Mouse (Mus musculus) layer of hippocampus, adult 9-11 months (tissue): ENCODE measurements around the gene 9130230L23Rik.
"Not testable (repeated sequence)": the region's sequence is repeated elsewhere in the genome, so short reads cannot be mapped to it uniquely, and the experiment has no call there.

ENCODE experiments used
- DNase-seq: peaks from one replicate; pipeline ENCODE4 v3.0.0; 2022

9130230L23Rik gene

DNA sequence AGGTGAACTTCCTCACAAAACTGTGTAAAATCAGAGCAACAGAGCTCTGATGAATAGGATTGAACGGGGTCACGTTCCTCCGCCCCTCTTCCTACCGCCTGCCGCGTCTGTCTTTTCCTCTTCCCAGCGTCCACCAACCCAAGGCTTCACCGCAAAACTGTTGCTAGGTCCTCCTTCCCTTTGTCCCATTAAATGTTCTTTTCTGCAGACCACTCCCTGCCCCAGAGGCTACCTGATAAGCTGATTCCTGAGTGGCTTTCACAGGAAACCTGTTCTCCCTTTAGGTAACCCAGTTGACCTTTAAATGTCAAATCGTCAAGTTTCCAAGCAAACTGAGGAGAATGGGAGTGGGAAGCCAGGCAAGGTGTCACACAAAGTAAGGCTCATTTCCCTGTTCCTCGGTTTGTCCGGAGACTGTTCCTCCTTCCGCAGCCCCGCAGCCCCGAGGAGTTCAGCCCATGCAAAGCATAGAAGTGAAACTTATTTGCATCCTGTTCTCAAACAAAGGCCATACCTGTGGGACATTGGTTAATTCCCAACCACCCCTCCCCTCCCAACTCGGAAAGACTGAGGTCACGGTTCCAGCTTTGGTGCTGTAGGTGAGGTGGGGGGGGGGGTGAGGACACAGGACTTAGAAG, 1.1 kb upstream of the 9130230L23Rik start:
- no peak for DNase-seq

GRCm38 (mm10) chr5:66001232-66001631, 2.9 kb downstream of the 9130230L23Rik start:
- no peak for DNase-seq

DNA sequence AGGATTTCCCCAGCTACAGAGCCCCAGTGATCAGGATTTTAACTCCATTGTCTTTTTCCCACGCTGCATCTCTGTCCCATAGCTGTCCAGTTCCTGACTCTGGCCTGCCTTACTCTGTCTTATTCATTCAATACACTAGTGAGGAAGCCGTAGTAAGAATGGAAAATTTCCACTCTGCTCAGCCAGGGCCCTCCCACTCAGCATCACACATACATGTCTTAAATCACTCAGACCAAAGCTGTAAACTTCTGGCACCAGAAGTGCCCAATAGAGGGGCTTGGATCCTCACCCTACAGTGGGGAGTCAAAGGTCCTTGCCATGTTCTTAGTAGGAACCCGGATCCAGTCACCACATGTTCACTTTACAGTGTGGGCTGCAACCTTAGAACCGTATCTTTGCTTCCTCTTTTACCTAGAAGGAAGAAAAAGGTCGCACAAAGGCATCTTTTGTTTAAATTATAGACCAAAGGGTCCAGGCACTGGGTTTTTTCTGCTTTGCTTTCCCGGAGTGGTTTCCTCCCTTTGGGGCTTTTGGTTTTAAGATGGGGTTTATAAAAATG, 3.4 kb downstream of the 9130230L23Rik start:
- DNase-seq, result no peak

DNA sequence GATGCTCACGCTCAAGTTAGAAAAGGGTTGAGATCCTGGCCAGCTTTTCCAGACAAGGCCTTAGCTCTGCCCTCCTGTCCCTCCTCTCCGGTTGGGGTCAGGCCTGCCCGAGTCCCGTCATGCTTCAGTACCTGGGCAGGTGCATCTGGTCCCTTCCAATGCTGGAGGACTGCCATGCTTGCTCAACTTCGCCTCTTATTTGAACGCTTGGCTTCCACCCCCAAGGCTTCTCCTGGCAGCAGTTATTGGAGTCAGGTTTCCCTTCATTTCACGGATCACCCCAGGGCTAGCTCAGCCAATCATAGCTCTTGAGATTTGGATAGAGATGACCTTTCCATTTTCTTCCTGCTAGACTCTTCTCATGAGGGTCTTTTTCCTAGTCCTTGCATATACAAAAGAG, 4.0 kb downstream of the 9130230L23Rik start:
- DNase-seq, result no peak

GRCm38 (mm10) chr5:65999106-65999505, 5.0 kb downstream of the 9130230L23Rik start:
- no peak for DNase-seq

DNA sequence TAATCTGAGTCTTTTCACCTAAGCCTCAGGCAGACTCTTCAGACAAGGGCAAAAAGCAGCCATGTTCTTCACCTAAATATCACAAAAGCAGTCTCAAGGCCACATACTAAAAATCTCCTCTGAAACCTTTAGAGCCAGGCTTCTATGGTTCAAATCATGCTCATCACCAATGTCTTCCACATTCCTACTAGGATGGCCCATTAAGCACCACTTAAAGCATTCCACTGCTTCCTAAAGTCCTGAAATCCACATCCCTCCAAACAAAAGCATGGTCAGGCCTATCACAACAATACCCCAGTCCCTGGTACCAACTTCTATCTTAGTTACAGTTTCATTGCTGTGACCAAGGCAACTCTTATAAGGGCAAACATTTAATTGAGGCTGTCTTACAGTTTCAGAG, 6.3 kb downstream of the 9130230L23Rik start:
- no peak for DNase-seq

- DNase-seq, result no peak
These were observed 9.4 kb downstream of the 9130230L23Rik start for GRCm38 (mm10) chr5:65994643-65995042.

GRCm38 (mm10) chr5:65991191-65991590, 12.9 kb downstream of the 9130230L23Rik start:
- no peak for DNase-seq

GRCm38 (mm10) chr5:65987004-65987403, 17.1 kb downstream of the 9130230L23Rik start:
- not testable (repeated sequence) for DNase-seq

DNA sequence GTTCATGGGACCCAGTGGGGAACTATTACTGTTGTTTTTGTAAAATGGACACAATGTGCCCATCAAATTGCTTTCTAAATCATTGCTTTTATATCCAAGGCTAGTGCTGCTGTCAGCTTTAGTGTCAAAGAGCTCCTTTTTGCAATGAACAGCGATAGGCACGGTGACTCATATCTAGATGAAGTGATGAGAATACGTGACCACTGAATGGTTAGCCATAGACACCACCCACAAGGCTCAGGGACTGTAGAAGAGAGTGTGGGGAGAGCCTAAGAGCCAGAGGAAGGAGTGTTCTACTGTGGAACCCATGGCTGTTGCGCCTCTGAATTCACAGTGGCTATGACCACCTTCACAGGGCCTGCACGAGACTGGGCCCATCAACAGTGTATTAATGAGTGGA, 17.7 kb downstream of the 9130230L23Rik start:
- no peak for DNase-seq

GRCm38 (mm10) chr5:65975731-65976130, 28.4 kb downstream of the 9130230L23Rik start:
- DNase-seq, result no peak

DNA sequence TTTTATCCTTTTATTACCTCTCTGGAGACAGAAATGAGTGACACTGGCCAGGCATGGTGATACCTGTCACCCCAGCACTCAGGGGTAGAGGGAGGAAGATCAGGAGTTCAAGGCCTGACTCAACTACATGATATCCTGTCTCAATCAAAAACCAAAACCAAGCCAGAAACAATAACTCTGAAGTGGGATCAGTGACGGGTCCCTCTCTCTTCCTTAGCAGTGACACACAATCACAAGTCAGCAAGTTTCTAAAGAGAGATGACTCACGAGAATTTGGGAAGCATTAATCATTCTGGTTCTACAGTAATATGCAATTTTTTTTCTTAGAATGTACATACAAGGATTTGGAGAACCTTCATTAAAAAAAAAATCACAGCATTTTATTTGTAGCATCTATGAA, 30.9 kb downstream of the 9130230L23Rik start:
- no peak for DNase-seq

GRCm38 (mm10) chr5:65968004-65968403, 36.1 kb downstream of the 9130230L23Rik start:
- DNase-seq, result no peak

DNA sequence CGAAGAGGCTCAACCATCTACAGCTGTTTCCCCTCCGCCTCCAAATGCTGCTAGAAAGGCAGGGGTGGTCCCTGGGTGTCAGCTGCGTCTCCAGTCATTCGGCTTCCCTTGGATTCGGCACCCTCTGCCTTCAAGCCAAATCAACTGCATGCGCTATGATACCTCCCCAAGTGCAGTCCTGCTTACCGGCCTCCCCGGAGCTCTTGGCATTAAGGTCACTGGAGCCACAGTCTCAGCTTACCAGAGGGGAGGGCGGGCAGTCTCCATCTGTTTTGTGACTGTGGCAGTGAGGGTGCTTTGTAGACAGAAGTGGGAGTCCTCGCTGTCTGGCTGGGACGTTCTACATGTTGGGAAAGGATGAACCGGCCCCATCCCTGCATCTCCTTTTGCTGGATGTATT, 37.0 kb downstream of the 9130230L23Rik start:
- DNase-seq, result no peak

DNA sequence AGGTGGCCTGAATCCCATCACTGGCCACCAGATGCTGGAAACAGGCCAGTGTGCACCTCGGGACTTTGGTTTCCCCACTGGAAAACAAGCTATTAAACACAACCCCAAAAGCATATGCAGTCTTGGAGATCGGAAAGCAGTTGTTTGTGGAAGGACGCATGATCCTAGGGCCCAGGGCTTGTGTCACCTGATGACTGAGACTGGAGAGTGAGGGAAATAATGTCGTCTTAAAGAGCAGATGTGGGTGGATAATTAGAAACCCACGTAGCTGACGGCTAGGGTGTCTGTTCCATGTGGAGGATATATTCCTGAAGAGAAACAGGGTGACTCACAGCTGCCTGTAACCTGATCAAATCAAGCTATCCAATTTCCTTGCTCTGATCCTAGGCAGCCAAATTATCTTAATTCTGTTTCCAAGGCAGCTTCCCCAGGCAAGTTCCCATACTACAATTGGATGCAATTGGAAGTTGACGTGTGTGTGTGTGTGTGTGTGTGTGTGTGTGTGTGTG, 38.3 kb downstream of the 9130230L23Rik start:
- DNase-seq, result no peak

- no peak for DNase-seq
These were observed 40.8 kb downstream of the 9130230L23Rik start for GRCm38 (mm10) chr5:65963291-65963690.

- no peak for DNase-seq
These were observed 43.5 kb downstream of the 9130230L23Rik start for GRCm38 (mm10) chr5:65960597-65960950.

GRCm38 (mm10) chr5:65959893-65960596, 44.0 kb downstream of the 9130230L23Rik start:
- DNase-seq, result no peak

DNA sequence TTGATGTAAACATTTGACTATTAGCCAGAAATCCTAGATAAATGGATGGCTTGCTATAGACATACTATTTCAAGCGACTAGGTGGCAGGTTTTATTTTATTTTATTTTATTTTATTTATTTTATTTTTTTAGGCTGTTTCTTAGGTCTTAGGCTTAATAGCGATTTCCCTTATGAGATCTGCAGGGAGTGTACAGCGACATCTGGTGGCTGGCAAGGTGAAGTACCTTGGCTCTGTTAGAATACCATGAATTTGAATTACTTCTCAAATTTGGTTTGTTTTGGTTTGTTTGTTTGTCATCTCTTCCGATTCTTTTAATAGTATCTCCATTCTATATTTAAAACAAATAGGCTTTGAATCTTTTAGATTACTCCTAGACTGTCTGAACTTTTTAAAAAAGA, 45.5 kb downstream of the 9130230L23Rik start:
- no peak for DNase-seq

GRCm38 (mm10) chr5:65956144-65957008, 47.7 kb downstream of the 9130230L23Rik start:
- DNase-seq, result no peak

GRCm38 (mm10) chr5:65955343-65956143, 48.5 kb downstream of the 9130230L23Rik start:
- DNase-seq, result peak; percentile 65
